Mouse (Mus musculus) lung, embryonic 16.5 days (tissue): Measurements from ENCODE around the gene Htra1. TPM values are rescaled to one million over a fixed set of nuclear protein-coding genes. Genes with fewer than 3 reads are reported as not detected.

Experiments used
- ATAC-seq: fragments of 200-750 bp; cut with Nextera tagmentation; 2 replicates; pipeline ENCODE4 v1.8.0; 2017; ENCODE audit warnings: low read depth, mild to moderate bottlenecking, moderate library complexity
- H3K27ac ChIP-seq: fragments of 300-500 bp; sonication (generic); 2 replicates; pipeline ENCODE4 v1.5.1; 2014; ENCODE audit warnings: mild to moderate bottlenecking, control low read depth, low read length
- H3K27me3 ChIP-seq: fragments of 300-500 bp; sonication (generic); 2 replicates; pipeline ENCODE4 v1.6.1; 2014; ENCODE audit warnings: low read depth, low read length, mixed read lengths; ENCODE audit not compliant: control insufficient read depth, insufficient read depth
- H3K36me3 ChIP-seq: fragments of 300-500 bp; sonication (generic); 2 replicates; pipeline ENCODE4 v1.6.1; 2014; ENCODE audit warnings: low read length; ENCODE audit not compliant: control insufficient read depth, insufficient read depth
- H3K4me1 ChIP-seq: fragments of 300-500 bp; sonication (generic); replicated peaks from 2 replicates; pipeline ENCODE4 v1.6.1; 2014; ENCODE audit warnings: low read length, mixed read lengths; ENCODE audit not compliant: control insufficient read depth, insufficient read depth
- H3K4me2 ChIP-seq: fragments of 300-500 bp; sonication (generic); 2 replicates; pipeline ENCODE4 v1.6.1; 2014; ENCODE audit warnings: low read depth, low read length, control low read depth
- H3K4me3 ChIP-seq: fragments of 300-500 bp; sonication (generic); 2 replicates; pipeline ENCODE4 v1.5.1; 2014; ENCODE audit warnings: mild to moderate bottlenecking, low read length, control low read depth
- H3K9ac ChIP-seq: fragments of 300-500 bp; sonication (generic); 2 replicates; pipeline ENCODE4 v1.6.1; 2014; ENCODE audit warnings: low read length, control low read depth
- H3K9me3 ChIP-seq: fragments of 300-500 bp; sonication (generic); 2 replicates; pipeline ENCODE4 v1.6.1; 2016; ENCODE audit warnings: low read length; ENCODE audit not compliant: control insufficient read depth
- WGBS: fragments of 180-500 bp; shearing (Covaris S2); extraction: QIAGEN DNeasy Blood & Tissue Kit; methylation state at CpG from one replicate; pipeline ENCODE4 v1.1.7; 2014; 5-methylcytosine and 5-hydroxymethylcytosine counted together
- polyA plus RNA-seq: library from polyadenylated mRNA; unstranded; fragments of >200 nt; fragmentation: Nextera tagmentation; extraction: Ambion mirVana; gene quantifications from 2 replicates; pipeline ENCODE4 v1.2.1, GENCODE M21; 2015

Htra1 gene
- polyA plus RNA-seq, 1 experiment from 2014 or later: 75.7 TPM

DNA sequence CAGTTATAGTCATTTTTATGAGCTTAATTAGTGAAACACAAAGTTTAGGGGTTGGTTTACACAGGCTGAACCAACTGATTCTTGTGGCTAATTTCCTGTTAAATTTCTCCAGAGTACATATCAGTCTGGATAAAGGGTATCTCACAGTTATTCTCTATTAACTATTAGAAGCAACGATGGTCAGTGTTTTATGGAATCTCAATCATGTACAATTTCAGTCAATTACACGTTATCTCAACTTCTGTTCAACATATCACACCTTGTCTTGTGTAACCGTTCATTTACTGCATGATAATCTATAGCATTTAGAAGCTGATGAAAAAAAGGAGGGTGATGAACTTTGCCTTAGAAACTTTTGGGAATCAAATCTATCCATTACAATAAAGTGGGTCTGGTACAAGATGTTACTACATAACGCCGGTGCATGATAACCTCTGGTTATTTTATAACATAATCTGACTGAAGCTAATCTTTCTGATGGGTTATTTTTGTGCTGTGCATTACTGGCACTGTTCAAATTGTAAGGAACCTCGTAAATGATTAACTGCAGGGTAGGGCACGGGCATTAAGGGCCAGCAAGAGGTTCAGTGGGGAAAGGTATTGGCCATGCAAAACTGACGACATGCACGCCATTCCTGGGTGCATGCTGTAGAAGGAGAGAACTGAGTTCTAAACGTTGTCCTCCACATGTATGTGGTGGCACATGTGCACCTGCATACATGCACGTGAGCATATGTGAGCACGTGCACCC is 66.2 kb downstream of the Htra1 start:
- H3K4me1 ChIP-seq: no peaks in the 10 kb centered on the region
- no peak for ATAC-seq
- H3K4me3 ChIP-seq: no peak overlapping the region
- no peak overlapping the region for H3K9ac ChIP-seq
- H3K27ac ChIP-seq: no peak overlapping the region
- 72% methylated on average over 12 of the region's 12 CpGs for WGBS
- no peak overlapping the region for H3K4me2 ChIP-seq
- no peaks in the 10 kb centered on the region for H3K27me3 ChIP-seq
- peaks cover 6% of the 10 kb centered on the region for H3K9me3 ChIP-seq
- H3K36me3 ChIP-seq: no peaks in the 10 kb centered on the region

- Histone ChIP-seq H3K4me1 (no peaks in the 10 kb centered on the region), H3K9me3 (peaks cover 6% of the 10 kb centered on the region), H3K36me3 (no peaks in the 10 kb centered on the region), H3K27me3 (no peaks in the 10 kb centered on the region), H3K4me3 (no peak overlapping the region), H3K4me2 (no peak overlapping the region), H3K9ac (no peak overlapping the region), H3K27ac (no peak overlapping the region)
- 93% methylated on average over 5 of the region's 5 CpGs for WGBS
- no peak for ATAC-seq
Measured at GRCm38 (mm10) chr7:131004071-131004470, 68.2 kb downstream of the Htra1 start.

- H3K4me3 ChIP-seq: no peak overlapping the region
- no peaks in the 10 kb centered on the region for H3K36me3 ChIP-seq
- H3K9me3 ChIP-seq: peaks cover 6% of the 10 kb centered on the region
- ATAC-seq: no peak
- no peak overlapping the region for H3K27ac ChIP-seq
- WGBS: 95% methylated on average over 2 of the region's 2 CpGs
- no peaks in the 10 kb centered on the region for H3K4me1 ChIP-seq
- H3K4me2 ChIP-seq: no peak overlapping the region
- H3K27me3 ChIP-seq: no peaks in the 10 kb centered on the region
- H3K9ac ChIP-seq: no peak overlapping the region
Measured at GRCm38 (mm10) chr7:131007221-131007620, 71.3 kb downstream of the Htra1 start.

DNA sequence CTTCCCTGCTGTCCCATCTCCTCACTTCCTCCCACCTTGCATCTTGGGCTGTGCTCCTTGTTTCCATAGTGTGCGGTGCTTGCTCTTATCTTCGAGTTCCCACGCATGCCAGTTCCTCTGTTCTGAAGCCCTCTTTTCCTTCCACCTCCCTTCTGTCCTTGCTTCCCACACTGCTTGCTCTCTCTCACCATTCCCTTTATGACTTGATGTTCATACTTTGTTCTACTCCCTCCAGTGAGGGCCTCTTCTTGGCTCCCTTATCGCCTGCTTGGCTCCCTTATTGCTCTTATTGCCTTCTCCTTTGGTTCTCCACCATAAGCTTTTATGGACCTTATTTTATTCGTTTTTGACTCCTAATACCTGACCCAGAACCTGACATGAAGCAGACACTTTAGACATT is 73.3 kb downstream of the Htra1 start:
- 77% methylated on average over 5 of the region's 5 CpGs for WGBS
- H3K36me3 ChIP-seq: no peaks in the 10 kb centered on the region
- no peak overlapping the region for H3K27ac ChIP-seq
- H3K9ac ChIP-seq: no peak overlapping the region
- no peak for ATAC-seq
- no peak overlapping the region for H3K4me2 ChIP-seq
- H3K4me1 ChIP-seq: no peaks in the 10 kb centered on the region
- H3K4me3 ChIP-seq: no peak overlapping the region
- H3K9me3 ChIP-seq: peaks cover 9% of the 10 kb centered on the region
- no peaks in the 10 kb centered on the region for H3K27me3 ChIP-seq

- Histone ChIP-seq H3K27me3 (no peaks in the 10 kb centered on the region), H3K4me3 (no peak overlapping the region), H3K9me3 (0 out of 2 replicates have a peak, but pooled peaks cover 3% of the 10 kb centered on the region), H3K9ac (no peak overlapping the region), H3K27ac (peak overlapping the region; percentile 41), H3K4me1 (no peaks in the 10 kb centered on the region), H3K36me3 (no peaks in the 10 kb centered on the region), H3K4me2 (no peak overlapping the region)
- WGBS: 48% methylated on average over 1 of the region's 1 CpGs
- ATAC-seq: peak; percentile 81
Measured at GRCm38 (mm10) chr7:131011901-131012300, 76.0 kb downstream of the Htra1 start.

DNA sequence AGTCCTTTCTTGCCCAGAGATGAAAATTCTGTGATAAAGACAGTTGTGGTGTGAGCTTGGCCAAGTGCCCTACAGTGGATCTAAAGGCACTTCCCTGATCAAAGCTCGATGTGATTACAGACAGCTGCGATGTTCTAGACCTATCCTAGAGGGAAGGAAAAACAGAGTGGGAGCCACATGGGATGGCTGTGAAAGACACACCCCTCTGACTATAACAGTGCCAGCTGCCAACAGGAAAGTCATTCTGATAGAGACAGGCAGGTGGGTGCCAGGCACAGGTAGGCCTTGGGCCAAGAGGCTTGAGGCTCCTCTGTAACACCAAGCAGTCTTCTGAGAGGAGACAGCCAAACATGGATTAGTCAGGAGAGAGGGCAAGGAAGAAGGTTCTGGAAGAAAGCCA is 83.3 kb downstream of the Htra1 start:
- H3K4me1 ChIP-seq: no peaks in the 10 kb centered on the region
- H3K9ac ChIP-seq: no peak overlapping the region
- WGBS: 81% methylated on average over 2 of the region's 2 CpGs
- no peaks in the 10 kb centered on the region for H3K9me3 ChIP-seq
- no peak overlapping the region for H3K4me3 ChIP-seq
- no peak overlapping the region for H3K27ac ChIP-seq
- H3K27me3 ChIP-seq: no peaks in the 10 kb centered on the region
- H3K4me2 ChIP-seq: no peak overlapping the region
- no peaks in the 10 kb centered on the region for H3K36me3 ChIP-seq
- no peak for ATAC-seq

DNA sequence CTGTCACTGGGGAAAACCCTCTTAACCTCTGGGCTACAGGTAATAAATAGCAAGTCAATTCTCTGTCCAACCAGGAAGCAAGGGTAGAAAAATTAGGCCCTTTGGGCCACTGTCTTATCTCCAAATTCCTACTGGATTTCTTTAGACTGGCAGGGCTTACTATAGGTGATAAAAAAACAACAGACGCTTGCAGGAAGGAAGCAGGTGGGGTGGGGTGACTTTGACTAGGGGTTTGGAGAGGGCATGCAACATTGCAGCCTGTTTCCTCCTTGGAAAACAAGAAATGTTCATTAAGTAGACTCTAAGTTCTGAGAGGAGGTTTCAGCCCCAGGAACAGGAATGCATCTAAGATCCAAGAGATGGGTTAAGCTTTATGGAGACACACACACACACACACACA is 88.9 kb downstream of the Htra1 start:
- no peaks in the 10 kb centered on the region for H3K4me1 ChIP-seq
- no peak overlapping the region for H3K9ac ChIP-seq
- WGBS: 27% methylated on average over 1 of the region's 1 CpGs
- H3K4me2 ChIP-seq: no peak overlapping the region
- ATAC-seq: no peak
- H3K27ac ChIP-seq: no peak overlapping the region
- no peaks in the 10 kb centered on the region for H3K27me3 ChIP-seq
- H3K4me3 ChIP-seq: no peak overlapping the region
- no peaks in the 10 kb centered on the region for H3K36me3 ChIP-seq
- no peaks in the 10 kb centered on the region for H3K9me3 ChIP-seq

DNA sequence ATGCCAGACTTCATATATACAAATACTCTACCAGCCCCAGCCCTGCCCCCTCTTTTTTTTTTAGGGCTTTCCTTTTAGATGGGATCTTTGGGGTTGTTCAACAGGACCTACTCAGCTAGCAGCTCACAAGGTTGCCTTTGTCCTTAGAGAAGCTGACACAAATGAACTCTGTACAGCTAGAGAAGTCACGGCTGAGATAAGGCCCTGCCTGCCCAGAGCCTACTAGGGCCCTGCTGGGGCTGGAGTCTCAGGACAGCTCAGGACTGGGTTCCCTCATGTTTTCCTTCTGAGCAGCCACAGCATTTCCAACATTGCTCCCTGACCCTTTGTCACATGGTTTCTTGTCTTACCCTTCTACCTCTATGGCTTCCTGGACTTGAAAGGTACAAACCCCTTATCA is 91.6 kb downstream of the Htra1 start:
- WGBS: 74% methylated on average over 1 of the region's 1 CpGs
- Histone ChIP-seq H3K4me1 (no peaks in the 10 kb centered on the region), H3K9me3 (no peaks in the 10 kb centered on the region), H3K4me2 (no peak overlapping the region), H3K27ac (no peak overlapping the region), H3K9ac (no peak overlapping the region), H3K4me3 (no peak overlapping the region), H3K27me3 (no peaks in the 10 kb centered on the region), H3K36me3 (no peaks in the 10 kb centered on the region)
- ATAC-seq: no peak

DNA sequence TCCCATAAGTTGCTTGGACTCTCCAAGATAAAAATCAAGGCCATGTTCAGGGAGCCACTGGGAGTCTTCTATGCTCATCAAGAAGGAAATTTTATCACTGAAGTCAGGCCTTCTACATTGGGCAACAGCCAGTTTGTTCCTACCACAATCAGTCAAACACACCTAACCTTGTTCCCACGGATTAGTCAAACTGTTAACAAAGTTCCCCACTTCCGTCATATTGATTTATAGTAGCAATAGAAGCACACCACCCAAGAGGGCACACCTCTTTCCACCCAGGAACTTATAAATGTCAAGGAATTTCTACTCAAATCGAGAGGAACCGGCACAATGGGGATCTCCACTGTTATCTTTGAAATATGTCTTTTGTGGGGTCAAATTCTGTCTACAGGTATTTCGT is 95.8 kb downstream of the Htra1 start, which contains the start of gene Dmbt1:
Gene Dmbt1 (plus strand): TSS at position 299 of the 400 bp plus-strand sequence.
- ATAC-seq: no peak
- H3K4me1 ChIP-seq: no peaks in the 10 kb centered on the region
- no peak within 1 kb of the TSS for H3K27ac ChIP-seq
- H3K9me3 ChIP-seq: no peaks in the 10 kb centered on the region
- H3K36me3 ChIP-seq: no peaks in the 10 kb centered on the region
- no peak within 1 kb of the TSS for H3K4me2 ChIP-seq
- H3K9ac ChIP-seq: no peak within 1 kb of the TSS
- no peak within 1 kb of the TSS for H3K4me3 ChIP-seq
- H3K27me3 ChIP-seq: no peaks in the 10 kb centered on the region
- 52% methylated on average over 5 of the region's 5 CpGs for WGBS
